Mouse (Mus musculus) ES-CJ7 (cell line): ENCODE results near the gene Paf1.

ENCODE experiments used
- DNase-seq: peaks from one replicate; pipeline ENCODE4 v3.0.0; 2011; ENCODE audit warnings: low read depth, low spot score

Gene Paf1

DNA sequence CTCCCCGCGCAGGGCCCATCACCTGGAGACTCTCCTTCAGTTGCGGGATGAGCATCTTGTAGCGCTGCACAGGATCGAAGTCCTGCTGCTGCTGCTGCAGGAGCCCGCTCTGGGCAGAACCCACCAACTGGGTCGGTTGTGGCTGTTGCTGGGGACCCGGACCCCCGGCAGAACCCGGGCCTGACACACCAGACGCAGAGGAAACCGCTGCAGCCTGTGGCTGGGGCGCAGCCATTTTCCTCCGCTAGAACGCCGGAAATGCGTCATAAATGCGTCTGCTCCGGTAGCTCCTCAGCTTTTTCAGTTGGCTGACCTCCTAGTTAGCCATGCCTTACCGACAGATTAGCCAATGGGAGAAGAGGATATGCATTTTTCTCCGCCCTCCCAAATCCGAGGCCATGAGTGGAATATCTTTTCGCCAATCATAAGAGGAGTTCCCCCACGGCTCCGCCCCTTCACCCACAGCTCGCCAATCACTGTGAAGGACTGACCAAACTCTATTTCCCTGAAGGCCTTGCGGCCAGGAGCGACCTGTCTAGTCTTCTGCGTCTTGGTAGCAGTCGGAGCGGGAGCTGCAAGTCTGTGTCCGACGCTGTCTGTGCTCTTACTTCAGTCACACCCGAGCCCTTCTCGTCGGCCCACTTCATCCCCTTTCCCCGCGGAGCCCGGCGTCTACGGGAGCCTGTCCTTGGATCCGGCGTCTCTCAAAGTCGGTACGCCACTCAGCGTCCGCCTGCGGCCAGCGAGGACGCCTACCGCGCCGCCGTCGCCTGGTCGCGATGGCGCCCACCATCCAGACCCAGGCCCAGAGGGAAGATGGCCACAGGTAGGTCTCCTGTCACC lies at the start of gene Paf1, which contains the start of gene Med29:
Gene Paf1, plus strand, starts transcription at position 523 of the 843 bp plus-strand sequence.
Gene Med29, minus strand, starts transcription at position 280 of the 843 bp plus-strand sequence.
- DNase-seq, result peak; percentile 100

DNA sequence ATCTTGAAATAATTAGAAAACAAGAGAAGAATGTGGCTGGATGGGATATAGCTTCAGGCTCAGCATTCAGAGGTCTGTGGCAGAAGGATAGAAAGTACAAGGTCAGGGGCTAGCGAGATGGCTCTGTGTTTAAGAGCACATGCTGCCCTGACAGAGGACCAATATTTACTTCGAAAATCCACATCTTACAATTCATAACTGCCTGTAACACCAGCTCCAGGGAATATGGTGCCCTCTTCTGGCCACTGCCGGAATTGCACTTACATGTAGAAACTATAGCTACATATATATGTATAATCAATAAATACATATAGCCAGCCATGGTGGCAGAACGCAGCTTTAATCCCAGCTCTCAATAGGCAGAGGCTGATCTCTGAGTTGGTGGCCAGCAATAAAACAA lies 48.1 kb upstream of the Paf1 start:
- DNase-seq, result peak; percentile 63

DNA sequence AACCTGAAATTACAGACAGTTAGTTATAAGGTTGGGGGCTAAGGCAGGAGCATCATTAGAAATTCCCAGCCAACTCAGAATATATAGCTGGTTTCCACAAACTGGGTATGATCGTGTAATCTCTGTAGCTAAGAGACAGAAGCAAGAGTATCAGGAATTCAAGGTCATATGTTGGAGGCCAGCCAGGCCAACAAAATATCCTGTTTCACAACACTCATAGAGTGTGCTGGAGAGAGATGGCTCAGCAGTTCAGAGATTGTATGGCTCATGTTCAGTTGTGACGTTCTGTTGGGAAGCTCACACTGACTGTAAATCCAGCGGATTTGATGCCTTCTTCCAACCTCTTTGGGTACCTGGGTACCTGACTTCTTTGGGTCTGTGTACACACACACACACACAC lies 45.0 kb upstream of the Paf1 start:
- DNase-seq, result no peak

DNA sequence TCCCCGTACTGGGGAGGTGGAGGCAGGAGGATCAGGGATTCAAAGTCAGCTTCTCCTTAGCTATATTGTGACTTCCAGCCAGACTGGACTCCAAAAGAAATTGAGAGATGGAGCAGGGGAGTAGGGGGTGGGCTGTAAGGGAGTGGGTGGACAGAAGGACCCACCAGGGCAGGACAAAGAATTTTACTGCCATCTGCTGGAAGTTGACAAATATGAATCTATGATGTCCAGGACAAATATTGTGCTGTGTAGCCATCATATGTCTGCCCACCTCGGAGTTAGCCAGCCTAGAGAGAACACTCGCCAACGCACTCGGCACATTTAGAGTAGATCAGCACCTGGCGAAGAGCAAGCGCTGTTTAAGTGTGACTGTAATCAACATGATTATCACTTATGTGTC lies 44.1 kb upstream of the Paf1 start:
- DNase-seq, result no peak

DNA sequence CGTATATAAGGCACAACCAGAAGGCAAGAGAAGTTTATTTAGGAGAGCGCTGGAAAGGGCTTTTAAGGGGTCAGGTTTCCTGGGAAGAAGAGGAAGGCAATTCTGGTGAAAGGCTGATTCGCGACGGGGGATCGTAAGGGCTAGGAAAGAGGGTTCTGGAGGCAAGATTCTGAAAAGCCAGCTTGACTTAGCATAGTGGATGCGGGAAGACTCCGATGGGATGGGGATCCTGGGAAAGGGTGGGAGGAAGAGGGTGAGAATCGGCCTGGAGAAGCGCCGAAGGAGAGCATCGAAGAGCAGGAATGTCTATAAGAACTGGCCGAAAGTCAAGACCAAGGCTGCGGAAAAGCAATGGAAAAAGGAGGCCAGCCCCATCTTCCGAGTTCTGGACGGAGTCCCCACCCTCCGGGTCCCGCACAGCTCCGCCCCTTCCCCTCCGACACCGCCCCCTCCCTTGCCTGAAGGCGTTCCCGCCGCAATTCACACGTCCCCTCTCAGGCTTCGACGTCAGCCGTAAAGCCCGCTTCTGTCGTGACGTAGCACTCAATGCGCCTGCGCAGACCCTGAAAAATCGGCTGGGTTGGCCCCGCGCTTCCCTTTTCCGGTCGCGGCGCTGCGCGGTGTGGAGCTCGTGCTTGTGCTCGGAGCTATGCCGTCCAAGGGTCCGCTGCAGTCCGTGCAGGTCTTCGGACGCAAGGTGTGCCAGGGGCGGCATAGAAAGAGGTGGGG lies 42.4 kb upstream of the Paf1 start, which contains the start of gene Rps16:
Gene Rps16, plus strand, starts transcription at position 498 of the 729 bp plus-strand sequence.
- peak; percentile 98 for DNase-seq

DNA sequence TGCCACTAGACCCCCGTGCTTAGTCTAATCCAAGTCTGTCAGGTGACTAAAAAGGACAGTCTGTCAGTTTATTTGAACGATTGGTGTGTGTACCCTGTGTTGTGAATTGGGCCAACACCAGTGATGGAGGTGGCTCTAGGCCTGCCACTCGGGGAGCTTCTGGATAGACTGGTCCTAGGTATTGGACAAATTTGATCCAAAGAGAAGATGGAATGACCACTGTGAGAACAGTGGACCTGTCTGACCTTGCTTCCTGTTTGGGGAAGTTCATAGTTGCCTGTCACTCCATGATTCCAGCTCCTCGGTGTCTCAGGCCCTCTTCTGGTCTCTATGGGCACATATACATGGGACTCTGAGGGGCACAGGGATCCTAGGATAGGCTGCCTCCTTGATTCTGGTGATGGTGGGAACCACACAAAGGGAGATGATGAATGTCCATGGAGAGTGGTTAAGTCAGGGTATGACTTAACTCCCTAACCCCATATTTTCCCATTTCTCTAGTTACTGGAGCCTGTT lies 41.0 kb upstream of the Paf1 start:
- peak; percentile 60 for DNase-seq

DNA sequence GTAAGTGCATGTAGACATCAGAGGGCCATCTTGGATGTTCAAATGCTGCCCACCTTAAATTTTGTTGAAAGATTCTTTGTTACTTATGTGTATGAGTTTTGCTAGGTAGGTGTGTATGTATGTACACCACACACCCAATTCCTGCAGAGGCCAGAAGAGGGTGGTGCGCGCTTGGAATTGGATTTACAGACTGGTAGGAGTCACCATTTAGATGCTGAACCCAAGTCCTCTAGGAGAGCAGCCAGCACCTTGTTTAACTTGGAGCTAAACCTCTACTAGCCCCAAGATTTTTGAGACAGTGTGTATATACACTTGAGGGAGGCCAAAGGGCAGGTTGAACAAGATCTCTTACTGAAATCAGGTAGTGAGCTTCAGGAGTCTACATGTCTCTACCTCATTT lies 39.5 kb upstream of the Paf1 start:
- no peak for DNase-seq

DNA sequence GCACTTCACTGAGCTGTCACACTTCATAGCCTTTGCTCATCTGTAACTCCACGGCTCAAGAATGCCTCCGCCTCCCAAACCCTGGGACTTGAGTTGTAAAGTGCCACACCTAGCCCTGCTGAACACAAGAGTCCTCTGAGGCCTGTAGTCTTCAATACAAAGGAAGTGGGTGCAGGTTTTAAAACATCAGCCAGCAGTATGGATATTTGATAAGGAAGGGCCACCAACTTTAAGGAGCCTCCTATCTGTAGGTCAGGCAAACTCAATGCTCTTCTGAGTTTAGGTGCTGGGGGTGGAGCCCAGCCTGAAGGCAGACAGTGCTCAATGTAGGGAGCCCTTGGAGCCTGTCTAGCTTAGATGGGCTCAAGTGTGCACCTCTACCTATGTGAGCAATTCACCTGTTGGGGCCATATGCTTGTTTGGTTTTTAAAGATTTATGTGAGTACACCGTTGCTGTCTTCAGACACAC lies 38.6 kb upstream of the Paf1 start:
- peak; percentile 45 for DNase-seq

DNA sequence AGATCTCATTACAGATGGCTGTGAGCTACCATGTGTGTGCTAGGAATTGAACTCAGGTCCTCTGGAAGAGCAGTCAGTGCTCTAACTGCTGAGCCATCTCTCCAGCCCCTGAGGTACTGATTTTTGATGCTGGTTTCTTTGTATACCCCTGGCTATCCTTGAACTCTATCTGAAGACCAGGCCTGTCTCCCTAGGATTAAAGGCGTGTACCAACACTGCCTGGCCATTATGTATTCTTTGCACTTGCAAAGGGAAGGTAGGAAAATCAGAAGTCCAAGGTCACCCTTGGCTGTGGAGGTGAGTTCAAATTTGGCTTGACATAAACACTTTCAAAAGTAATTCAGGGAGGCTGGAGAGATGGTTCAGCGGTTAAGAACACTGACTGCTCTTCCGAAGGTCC lies 38.2 kb upstream of the Paf1 start:
- DNase-seq, result peak; percentile 51

DNA sequence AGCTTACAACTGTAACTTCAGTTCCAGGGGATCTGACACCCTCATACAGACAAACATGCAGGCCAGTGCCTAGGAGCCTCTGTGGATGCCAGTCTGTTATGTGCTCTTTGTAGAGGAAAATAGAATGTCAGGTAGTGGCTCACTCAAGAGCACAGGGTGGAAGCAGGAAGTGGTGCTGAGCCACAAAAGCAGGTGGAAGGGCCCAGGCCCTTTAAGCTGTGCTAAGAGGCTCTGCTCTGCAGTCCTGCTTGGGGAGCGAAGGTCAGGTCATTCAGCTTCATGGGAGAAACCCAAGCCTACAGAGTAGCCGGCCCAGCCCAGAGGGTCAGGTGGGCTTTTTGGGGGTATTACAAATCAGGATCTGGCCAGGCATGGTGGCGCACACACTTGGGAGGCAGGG lies 37.5 kb upstream of the Paf1 start:
- DNase-seq, result no peak

DNA sequence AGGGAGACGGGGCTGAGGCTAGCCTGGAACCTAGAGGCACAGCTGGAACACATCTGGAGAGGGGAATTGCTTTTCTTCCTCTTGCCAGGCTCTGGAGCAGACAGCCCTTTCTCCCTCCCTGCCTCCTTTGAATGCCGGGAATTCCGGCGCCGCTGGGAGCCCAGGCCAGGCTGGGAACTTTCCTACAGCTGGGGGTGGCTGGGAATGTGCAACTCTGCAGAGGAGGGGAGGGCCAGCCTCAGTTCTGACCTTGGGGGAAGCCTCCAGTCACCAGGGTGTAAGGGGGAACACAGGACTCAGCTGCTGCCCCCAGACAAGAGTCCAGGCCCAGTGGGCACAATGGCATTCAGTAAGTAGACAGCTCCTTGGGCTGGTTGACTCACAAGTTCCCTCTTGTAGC lies 35.8 kb upstream of the Paf1 start:
- peak; percentile 55 for DNase-seq

DNA sequence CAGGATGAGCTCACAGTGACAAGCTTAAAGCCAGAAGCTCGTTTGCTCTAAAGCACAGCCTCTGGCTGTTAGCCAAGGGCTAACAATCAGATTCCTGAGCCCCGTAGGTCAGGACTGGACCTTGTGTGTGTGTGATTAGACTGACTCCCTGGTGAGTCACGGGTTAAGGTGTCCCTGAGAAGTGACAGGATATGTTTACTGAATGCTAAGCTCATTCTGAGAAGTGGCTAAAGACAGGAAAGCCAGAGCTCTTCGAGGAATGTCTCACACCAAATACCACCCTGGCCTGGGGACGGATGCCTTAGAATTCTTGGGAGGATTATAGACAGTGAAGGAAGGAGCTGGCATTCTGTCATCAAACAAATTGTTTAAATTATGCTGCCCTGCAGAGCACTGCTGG lies 34.8 kb upstream of the Paf1 start:
- no peak for DNase-seq

DNA sequence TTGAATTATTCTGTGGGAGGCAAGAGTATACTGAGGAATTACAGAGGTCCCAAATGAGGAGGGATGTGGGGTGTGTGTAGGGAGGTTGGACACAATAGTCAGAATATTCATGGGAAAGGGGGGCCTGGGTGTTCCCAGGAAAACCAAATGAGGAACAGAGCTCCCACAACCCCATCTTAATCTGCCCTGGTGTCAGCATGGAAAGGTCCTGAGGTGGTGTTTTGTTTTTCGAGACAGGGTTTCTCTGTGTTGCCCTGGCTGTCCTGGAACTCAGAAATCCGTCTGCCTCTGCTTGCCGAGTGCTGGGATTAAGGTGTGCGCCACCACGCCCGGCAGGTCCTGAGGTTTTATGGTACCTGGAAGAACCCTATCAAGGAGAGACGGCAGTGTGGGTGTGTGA lies 34.3 kb upstream of the Paf1 start:
- no peak for DNase-seq

DNA sequence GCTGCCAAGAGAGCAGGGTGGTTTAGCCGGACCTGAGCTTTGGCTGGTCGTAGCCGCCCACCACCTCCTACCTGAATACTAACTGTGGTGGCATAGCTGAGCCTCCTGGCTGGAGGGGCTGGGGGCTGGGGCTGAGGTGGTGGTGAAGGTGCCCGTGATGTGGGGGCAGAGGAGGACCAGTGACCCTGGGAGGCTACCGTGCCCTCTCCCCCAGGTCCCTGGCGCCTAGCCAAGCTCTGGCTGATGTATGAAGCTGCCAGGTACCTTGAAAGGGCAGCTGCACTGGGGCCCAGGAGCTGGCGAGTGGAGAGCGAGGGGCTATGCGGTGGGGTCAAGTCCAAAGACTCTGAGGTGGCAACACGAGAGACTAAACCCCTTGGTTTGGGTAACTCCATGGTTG lies 32.9 kb upstream of the Paf1 start:
- DNase-seq, result no peak

DNA sequence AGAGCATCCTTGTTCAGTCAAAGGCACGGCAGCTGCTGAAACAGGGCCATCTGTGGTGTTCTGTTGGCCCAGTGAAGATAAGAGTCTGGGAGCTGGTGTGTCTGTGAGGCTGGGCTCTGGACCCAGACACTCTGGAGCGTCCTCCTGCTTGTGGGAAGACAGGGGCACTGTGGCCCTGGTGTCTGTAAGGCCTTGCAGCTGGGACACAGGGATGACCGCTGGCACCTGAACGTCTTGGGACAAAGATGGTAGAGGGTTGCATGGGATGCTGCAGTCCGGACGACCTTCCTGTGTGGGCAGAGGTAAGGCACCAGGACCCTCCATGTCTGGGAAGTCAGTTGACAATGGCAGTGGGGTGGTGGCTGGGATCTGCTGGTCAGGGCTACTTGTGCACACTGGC lies 32.5 kb upstream of the Paf1 start:
- no peak for DNase-seq

DNA sequence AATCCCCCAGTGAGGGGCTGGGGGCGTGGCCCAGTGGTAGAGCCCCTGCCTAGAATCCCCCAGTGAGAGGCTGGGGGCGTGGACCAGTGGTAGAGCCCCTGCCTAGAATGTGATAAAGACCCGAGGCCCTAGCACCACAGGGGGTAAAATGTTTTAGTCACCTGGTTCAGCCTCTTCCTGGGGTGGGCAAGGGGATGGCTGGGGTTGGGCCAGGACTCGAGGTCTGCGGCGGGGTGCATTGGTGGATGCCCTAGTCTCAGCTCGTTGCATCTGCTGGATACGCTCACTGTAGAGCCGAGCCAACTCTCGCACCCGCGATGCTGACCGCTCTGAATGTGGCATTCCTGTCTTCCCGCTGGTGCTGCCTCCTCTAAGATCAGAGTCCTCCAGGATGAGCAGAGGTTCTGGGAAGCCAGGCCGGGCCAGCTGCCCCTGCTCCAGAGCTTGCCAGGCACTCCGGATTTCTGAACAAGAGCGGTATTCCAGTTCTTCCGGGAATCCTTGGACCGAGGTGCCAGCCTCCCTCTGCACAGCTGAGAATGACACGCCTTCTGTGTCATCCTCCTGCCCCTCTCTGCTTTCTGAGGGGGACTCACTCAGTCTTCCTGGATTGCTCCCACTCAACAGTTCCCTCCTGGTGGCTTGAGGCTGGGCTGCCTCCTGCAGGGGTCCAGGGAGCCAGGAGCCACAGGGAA lies 31.0 kb upstream of the Paf1 start:
- peak; percentile 64 for DNase-seq

DNA sequence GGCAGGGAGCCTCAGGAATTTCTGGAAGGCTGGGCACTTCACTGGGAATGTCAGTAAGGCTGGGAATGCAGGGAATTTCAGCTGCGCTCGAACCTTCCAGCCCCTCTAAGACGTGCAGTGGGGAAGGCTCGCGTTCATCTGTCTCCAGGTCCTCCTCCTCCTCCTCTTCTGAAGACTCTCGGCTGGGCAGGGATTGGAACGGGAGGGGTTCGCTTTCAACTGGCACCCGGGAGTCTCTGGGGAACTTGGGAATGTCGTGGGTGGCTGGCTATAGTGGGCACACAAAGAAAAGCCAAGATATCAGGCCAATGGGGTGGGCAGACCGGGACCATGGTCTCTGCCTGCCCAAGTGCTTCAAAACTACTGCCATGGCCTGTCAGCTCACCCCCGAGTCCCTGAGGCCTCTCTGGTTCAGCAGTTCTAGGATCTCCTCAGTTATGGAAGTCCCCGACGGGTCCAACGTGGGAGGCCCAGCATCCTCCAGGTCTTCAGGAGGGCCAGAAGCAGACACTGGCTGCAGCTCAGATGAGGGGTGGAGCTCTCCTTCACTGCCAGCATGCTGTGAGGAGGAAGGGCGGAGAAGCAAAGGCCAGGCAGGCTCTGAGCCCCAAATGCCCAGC lies 30.2 kb upstream of the Paf1 start:
- DNase-seq, result no peak

DNA sequence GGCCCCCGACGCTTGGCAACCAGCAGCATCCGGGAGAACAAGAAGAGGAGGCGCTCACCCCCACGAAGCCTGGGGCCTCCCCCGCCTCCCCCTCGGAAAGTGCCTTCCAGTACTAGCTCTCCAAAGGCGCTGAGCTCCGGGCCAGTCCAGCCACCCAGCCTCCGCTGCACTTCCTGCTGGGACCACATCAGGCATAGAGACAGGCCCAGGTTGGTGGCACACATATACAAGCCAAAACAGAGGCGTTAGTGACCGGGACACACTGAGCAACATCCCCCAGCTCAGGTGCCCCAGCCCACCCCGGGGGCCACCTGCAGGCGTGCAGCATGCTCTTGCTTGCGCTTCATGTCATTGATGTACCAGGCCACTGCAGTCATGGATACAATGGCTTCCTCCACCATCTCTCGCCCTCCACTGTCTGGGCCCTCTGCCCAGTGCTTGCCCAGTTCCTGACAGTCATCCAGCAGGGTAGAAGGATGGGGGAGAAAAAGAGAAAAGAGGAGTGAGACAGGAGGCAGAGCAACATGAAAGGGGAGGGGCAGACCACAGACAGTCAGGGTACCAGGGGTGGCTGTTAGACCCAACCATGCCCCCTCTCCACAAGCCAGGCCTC lies 25.0 kb upstream of the Paf1 start:
- no peak for DNase-seq

DNA sequence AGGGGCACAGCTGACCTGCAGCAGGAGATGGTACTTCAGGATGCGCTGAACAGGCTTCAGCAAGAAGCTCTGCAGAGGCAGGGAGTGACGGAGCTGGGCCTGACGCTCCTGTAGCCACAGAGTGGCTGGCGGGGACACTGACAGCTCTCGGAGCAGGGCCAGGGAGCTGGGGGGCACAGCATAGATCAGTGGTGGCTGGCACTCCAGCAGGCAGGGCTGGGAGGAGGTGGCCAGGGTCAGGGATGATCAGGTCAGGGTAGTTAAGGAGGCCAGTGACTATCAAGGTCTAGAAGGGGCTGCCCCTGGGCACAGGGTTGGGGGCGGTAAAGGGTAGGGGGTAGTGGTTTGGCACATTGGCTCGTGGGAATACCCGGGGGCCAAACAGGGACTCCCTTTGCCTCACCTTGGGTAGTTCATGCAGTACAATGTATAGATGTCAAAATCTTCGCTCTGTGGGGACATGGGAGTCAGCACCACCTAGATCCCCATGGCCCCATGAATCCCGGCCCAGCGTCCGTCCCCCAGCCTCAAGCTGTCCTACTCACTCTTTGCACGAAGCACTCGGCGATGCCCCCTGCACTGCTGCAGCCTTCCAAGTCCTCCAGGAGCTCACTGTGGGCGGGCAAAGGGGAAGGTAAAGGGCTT lies 24.4 kb upstream of the Paf1 start:
- no peak for DNase-seq

DNA sequence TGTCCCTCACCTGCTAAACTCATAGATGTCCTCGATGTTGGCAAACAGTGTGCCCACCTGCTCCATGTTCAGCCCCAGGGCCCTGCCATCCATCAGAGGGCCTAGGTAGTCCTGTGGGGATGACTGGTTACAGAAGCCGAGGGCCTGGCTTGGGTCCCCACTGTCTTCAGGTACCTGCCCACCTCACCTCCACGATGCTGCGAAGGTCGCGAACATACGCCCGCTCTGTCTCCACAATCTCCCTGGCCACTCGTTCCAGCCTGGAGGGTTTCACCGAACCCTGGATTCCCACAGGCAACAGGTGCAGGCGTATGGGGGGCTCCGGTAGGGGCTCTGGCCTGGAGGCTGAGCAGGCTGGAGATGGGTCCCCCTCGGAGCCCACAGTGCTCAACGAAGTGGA lies 22.7 kb upstream of the Paf1 start:
- no peak for DNase-seq
